Mouse (Mus musculus): ENCODE measurements at regions not wholly inside any gene's neighbourhood (a gene's known extent, or its start where the extent isn't known, plus 50 kb on each side); places are given as distances from the start of the nearest gene placed in this dataset.

DNA sequence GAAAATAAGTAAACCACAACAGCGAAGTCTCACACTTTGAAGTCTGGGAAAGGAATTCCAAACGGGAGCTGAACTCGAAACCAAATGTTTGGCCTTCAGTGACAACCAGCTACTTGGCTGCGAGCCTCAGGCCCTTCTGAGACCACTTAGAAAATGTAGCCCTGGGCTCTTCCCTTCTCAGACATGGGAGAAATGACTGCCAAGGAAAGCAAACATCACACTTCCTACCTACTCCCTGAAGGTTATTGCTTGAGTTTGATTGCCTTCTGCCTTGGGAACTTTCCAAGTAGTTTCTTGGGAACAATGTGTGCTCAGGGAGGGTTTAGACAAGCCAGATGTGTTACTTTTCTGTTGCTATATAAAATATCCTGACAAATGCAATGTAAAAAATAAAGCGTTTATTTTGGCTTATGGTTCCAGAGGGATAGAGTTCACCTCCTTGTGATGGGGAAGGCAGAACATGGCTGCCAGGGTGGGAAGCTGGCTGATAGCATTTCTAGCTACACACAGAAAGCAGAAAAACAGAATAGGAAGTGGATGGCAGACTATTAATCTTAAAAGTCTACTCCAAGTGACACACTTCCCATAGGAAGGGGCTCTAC lies 194.8 kb upstream of the Rack1 start:
- DNase-seq, result no peak

DNA sequence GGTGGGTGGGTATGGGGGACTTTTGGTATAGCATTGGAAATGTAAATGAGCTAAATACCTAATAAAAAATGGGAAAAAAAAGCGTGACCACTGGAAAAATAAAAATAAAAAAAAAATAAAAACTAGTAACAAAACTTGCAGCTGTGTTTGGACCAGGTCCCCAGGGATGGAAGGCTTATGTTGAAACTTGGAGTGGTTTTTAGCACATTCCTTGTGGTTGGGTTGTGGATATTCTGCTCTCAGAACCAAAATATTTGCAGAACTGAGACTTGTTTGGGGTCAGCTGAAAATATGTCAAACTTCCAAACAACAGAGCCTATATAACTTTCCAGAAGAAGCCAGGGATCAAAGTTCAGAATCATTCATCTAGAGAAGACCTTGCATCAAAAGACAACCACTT lies 199.0 kb upstream of the Rack1 start:
- no peak for DNase-seq

DNA sequence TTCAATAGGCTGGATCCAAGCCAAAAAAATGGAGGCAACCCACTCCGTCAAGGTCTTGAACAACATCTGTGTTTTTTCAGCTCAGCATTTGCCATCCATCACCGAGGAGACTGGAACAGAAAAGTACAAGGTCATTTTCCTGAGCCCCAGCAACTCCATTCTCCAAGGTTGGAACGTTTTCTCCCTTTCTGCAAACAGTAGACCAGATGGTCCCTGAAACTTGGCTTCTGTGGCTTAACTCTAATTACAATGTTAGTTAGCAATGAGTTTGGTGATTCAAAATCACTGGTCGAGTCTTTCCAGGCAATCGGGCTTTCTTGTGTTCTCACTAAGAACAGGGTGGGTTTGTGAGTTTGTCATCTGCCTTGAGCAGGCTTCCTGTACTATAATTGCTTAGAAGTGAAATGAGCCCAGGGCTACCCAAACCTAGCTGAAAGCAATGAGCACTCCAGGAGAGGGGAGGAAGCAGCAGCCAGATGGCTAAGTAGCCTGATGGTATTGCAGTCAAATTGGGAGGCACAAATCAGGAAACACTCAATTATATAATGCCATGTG lies 200.5 kb upstream of the Rack1 start:
- no peak for DNase-seq

DNA sequence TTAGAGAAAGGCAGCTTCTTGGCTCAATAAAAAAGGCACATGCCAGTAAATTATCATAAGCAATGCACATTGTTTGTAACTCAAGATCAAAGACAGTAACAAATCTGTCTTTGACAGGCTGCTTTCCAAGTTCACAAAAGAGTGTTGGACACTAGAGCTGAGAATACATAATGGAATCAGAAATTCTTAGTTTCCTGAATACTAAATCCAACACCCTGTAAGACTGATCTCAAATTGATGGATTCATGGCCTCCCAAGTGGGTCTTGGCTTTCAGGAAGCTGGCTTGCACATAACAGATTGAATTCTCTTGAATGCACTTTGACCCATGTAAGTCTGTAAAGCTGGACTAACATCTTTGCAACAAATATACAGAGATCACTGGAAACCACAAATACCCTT lies 201.1 kb upstream of the Rack1 start:
- no peak for DNase-seq

DNA sequence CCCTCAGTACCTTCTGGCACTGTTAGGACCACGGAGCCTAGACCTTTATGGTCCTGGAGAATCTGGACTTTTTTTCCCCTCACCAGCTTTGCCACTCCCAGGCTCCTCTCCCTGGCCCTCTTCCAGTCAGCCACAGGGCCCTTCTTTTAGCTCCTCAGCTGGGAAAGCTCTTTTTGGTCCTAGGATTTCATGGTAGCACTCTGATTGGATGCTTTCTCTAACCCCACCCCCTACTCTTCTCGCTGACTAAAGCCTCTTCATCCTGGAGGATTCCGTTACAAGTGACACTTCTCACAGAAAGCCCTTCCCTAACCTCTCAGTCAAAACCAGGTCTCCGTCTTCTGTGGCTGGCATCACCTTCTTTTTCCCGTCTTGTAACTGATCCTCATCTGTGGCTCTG lies 205.7 kb upstream of the Rack1 start:
- no peak for DNase-seq

DNA sequence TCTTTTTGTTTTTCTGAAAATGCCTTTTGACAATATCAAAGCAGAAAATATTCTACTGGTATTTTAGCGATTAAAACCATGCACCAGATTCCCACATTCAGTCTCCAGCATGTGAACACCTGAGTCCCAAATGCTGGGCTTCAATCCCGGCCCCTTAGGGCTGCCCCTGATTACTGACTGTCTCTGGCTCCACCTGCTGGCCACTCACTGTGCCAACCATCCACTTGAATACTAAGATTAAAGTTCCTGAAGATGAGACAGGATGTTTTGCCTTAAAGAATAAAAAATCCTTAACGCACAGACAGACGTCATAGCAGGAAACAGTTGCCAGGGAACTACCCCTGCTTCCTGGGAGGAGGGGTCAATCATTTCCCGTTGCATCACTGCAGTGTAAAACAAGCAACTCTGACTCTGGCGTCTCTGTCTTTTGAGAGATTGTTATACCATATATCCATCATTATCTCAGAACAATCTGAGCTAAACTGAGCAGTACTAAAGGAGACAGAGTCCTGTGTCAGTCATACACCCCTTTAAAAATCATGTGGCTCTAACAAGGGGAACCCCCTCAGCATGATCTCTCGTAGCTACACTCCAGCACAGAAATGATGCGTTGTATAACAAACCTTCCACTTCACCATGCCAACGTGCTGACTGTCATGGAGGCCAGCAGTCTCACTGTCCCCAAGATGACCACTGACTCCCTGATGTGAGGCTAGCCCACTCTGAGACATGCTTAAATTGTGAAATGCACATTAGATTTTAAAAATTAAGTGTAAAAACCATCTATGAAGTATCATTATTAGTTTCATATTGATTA lies 211.1 kb upstream of the Rack1 start:
- DNase-seq, result no peak

DNA sequence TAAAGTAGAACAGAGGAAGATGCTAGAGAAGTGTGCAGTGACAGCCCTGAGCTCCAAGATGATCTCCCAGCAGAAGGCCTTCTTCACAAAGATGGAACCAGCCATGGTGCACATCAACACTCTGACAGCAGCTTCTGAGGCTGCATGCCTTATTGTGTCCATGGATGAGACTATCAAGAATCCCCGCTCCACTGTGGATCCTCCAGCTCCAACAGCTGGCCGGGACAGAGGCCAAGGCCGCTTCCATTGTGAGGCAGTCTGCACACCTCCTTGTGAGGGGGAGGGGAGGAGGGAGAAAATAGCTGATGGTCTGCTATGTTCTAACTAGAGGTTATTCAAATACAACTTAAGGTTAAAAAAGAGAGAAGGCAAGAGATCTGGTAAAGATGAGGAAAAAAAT lies 231.4 kb upstream of the Rack1 start:
- no peak for DNase-seq

DNA sequence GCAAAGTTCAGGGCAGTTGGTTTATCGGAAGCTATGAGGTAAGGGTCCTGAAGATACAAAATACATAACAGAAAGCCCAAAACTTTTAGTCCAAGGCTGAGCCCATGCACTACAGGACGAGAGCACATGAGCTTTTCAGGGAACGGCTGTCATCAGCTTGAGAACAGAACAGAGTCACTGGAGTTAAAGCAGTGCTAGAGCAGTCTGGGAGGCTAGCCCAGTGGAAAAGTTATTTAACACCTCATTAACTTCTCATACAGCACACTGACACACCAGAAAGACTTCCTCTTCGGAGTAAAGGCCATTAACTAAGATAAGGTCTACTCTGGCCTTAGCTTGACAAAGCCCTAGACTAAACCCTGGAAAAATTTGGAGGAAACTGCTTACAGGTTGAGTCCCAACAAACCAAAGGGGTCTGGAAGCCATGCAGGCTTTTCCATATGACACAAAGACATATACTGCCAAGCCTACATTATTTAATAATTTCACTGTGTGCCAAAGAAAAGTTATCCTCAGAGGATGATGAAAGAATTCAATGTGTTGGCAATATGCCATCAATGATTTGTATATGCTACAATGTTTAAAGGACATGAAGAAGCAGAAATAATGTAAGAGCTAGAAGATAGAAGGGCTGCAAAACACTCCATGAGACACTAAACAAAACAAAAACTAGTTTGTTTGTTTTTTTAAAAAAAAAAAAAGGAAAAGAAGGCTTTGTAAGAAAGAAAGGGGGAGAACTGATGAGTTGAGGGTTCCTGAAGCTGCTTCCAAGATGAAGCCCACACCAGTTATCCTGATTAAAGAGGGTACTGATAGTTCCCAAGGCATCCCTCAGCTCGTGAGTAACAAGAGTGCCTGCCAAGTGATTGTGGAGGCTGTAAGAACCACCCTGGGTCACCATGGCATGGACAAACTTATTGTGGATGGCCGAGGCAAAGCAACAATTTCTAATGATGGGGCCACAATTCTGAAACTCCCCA lies 232.3 kb upstream of the Rack1 start:
- no peak for DNase-seq

DNA sequence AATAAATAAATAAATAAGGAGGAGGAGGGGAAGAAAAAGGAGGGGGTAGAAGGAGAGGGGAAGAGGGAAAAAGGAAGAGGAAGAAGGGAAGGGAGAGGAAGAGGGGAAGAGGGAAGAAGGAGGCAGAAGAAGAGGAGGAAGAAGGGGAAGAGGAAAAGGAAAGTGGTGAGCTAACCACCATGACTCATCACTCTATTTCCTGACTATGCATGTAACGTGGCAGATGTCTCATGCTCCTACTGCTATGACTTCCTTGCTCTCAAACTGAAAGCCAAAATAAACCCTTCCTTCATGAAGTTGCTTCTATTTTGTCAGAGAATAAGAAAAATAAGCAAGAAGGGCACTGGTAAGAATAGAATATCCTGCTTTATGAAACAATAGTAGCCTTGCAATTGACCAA lies 242.1 kb upstream of the Rack1 start:
- no peak for DNase-seq

DNA sequence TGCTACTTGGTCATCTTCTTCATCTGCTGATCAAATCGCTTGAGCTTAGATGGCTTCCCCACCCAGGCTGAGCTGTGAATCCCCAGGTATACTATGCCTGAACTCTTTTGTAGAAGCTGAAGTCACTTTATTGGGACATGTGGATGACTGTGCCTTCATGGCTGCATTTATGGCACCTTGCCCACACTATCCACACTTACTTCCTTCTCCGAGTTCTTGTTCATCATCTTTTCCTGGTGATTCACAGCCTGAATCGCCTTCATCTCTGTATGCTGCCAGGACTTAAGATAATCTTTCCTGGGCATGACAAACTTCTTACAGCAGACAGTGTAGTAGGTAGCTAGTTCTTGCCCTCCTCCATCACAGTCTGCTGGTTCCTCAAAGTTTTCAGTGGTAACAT lies 248.1 kb upstream of the Rack1 start:
- no peak for DNase-seq

DNA sequence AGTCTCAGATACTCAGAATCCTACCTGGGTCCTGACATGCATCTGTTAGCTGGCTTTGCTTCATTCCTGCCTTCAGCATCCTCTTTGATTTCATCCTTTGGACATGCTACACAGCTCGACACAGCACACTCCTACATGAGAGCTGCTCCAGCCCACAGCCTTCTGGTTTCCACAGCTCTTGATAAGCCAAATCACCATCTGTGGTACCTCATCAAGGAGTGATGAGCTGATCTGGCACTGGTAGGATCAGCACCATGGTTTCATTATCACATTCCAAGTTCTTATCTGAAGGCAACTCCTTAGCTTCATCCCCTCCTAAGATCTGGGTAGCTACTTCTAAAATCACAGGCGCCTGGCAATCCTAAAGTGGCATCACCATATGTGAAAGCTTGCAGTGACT lies 248.9 kb upstream of the Rack1 start:
- no peak for DNase-seq

DNA sequence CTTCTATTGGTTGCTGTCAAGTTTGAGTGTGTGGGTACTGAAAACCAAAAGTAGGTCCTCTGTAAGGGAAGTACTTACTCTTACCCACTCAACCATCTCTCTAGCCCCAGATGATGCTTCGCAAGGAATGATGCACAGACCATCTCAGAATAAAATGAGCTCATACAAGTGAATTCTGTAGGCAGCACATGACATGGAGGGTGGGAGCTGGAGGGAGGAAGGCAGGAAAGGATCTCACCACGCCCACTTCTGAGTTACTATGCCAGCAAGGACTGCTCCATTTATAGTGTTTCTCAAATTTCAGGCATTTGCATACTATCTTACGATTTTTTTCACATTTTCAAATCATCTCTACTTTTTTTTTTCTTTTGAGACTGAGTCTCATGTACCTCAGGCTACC lies 273.8 kb upstream of the Rack1 start:
- no peak for DNase-seq

DNA sequence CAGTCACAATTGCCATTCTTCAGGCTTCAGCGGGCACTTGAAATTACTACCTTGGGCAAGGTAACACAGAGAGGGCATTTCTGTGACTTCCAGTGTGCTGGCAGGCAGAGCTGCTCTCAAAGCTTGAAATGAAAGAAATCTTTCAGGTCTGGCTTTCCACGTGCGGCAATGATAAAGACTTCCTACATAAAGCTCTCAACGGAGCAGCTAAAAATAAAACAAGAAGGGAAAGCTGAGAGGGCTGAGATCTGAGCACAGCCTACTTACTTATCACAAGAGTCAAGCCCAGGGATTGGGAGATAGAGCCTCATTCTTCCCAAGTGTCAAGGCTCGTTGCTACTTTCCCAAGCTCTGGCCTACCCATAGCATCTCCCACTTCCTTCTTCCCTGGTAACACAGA lies 274.6 kb upstream of the Rack1 start:
- DNase-seq, result no peak

DNA sequence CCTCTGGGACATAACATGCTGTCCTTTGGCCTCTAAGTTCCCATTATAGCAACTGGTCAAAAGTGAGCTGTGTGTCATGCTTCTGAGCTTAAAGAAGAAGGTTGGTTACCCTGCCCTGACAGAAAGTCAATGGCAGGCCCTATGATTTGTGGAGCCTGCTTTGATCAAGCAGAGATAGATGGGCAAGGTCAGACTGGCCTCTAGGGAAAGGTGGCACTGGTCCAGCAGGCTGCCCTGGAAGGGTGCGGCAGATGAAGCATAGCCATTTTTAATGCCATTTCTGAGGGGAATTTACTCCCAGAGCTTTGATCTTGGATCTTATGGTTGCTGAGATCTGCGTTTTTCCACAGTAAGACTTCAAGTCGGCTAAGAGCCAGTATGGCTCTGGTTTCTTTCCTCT lies 293.2 kb upstream of the Rack1 start:
- no peak for DNase-seq

DNA sequence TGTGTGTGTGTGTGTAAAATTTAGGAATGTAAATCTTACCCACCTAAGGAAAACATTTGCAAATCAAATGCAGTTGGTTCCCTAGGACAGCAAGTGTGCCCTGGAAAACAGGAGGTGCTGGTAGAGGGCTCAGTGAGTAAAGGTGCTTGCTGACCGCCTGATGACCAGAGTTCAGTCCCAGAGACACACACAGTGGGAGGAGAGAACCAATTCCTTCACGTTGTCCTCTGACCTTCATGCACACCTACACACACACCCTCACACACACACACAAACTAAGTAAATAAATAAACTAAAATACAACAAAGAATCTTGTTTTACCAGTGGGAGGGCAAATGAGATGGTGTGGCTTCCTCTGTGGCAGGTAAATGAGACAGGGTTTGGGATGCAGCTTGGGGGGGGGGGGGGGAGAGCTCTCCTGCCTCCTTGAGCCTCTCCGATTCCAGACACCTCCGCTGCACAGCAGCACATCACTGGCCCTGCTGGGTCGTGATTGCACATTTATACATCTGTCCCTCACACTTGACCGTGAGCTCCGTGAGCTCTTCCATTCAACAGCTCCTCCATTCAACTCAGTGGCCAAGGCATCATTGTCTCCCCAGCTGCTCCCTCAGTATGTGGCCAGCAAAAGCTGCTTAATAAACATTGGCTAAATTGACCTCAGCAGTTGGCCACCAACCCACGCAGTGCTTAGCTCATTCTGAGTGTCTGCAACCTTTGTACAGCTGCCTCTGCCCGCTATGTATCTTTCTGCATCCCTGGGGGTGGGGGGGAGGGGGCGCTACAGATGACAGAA lies 297.9 kb upstream of the Rack1 start:
- DNase-seq, result no peak

DNA sequence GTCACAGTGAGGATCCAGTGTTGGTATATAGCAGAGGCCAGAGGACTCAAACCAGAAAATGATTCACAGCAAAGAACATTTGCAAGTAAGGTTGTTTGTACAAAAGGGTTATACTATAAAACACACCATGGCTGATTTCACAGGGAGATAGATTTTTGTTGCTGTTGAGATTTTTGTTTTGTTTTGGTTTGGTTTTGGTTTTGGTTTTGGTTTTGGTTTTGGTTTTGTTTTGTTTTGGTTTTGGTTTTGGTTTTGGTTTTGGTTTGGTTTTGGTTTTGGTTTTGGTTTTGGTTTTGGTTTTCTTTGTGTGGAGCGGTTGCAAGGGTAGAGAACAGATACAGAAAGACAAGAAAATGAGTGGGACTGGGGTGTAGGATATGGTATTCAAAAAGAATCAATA lies 301.1 kb upstream of the Rack1 start:
- DNase-seq, result no peak

DNA sequence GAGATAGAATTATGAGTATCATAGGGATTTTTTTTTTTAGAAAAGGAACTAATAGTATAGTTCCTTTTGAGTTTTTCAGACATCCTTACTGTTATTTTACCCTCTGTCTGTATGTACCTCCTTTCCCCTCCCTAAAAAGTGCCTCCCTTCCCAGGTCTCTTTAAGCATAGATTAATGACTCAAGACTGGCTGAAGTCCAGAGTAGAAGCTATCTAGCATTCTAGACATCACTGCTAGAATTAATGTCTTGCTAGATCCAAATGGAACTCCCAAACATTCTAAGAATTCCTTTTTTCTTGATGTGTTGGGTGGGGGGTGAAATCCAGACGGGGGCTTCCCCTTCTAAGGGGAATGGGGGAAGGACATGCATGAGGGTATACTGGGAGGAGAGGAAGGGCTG lies 311.8 kb upstream of the Rack1 start:
- DNase-seq, result no peak

DNA sequence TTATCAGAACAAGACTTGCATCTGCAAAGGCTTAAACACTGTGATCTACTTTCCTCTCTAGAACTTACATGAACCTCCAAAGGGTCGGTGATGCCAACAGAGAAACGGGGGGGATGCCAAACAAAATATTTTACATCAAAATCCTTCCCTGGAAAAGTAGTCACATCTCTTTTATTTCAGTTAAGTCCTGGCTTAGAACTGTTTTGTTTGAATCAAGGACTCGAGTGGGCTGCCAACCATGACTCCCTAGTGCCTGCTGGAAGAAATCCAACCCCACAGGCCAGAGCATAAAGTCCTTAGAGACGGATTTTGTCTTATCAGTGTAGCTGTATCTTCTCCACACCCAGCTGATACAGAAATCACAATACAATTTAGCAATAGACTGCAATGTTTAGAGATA lies 336.1 kb upstream of the Rack1 start:
- no peak for DNase-seq

DNA sequence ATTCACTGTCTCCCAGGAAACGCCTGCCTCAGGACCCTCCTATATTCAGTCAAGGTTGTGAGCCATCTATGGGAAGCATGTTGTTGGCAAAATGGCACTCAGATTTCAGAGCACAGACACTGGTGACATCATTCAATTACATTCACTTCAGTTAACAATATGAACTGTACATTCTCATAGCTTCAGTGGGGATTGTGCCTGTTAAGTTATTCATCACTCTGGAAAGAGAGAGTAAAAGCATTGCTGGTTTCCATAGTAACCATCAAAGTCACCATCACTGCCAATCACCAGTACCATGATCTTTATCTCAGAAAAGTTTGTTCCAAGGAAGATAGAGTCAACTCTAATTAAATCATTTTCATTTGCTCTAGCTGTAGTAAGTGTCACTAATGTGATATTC lies 350.2 kb upstream of the Rack1 start:
- no peak for DNase-seq

DNA sequence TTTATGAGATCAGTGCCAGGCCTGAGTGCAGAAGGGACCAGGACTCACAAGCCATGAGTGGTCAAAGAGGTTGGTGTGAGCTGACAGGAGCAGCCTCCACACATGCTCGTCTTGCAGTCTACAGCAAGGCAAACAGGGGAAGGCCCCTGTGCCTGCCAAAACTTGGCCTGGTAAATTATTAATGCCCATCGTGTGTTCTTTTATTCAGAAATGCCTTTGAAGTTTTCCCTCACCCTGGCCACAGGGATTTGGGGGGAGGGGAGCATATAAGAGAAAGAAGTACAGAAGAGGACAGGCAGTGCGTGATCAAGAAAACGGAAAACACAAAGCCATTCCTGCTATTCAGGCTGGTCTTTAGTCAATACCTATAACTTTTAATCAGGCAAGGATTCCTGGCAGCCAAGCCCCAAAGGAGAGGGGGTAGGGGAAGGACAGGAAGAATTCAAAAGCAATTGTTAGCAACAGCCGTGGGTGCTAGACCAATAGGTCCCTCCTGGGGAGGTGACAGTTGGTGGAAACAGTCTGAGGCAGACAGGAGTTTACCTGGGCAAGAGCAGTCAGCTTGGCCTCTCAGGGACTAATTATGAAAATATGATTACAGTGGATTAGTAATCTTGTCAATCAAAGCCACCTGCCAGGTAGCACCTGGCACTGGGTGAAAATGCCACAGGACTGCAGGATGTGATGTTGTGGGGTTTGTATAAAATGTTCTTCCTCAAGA lies 357.4 kb upstream of the Rack1 start:
- DNase-seq, result no peak

DNA sequence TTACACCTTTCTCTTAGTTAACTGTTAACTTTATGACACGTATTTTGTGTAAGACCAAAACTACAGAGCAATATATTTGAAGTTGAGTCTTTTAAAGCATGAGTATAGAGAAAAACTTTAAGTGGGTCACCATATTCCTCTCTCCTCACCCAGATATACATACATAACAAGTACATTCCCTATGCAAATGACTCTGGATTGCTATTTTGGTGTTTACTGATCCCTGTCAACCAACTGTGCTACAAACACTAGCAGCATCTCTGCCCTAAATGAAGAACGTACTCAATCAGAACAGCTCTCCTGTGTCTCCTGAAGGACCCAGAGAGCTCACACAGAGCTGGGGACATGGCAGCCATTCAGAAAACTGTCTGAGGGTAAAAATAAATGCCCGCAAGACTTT lies 363.4 kb upstream of the Rack1 start:
- no peak for DNase-seq

DNA sequence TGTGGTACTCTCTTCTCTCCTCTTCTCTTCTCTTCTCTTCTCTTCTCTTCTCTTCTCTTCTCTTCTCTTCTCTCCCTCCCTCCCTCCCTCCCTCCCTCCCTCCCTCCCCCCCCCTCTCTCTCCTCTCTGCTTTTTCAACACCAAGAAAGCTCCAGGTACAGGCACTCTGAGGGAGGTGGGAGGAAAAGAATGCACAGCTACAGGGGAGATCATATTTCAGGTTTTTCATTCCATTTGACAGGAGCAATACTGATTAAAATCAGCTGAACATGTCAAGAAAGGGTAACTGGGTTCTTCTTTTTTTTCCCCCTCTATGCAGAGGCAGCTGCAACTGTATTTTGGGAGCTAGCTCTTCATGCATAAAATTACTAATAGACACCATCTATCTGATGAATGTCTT lies 368.8 kb upstream of the Rack1 start:
- no peak for DNase-seq
